19 mouse cellular contexts compared by ENCODE assay signal in genomic region chr8:86512886-86513285, GRCm38 (mm10).
DNase-seq lines count a peak whose midpoint lies in the region; ATAC-seq lines count a peak whose summit lies in the region.
"Had no signal": no experiment of that assay in that cellular context is flagged by ENCODE, and none has a peak within 500 bp of the region (broad histone marks: within the 10 kb centered on the region; RNA-seq: fewer than 3 reads in every experiment).

No protein-coding gene starts in this region.

- H3K4me3 ChIP-seq in hindbrain, embryonic 10.5 days = no peak overlapping the region
- no peak overlapping the region for H3K4me3 ChIP-seq in hindbrain, embryonic 13.5 days
- no peak overlapping the region for H3K4me3 ChIP-seq in neural tube, embryonic 15.5 days (replicated peaks)
- H3K4me3 ChIP-seq in embryonic facial prominence, embryonic 10.5 days = no peak overlapping the region
- H3K4me3 ChIP-seq: forebrain, embryonic 10.5 days; midbrain, embryonic 15.5 days; neural tube, embryonic 12.5 days; stomach, embryonic 15.5 days had no signal

- no peak overlapping the region for H3K27ac ChIP-seq in hindbrain, embryonic 10.5 days
- H3K27ac ChIP-seq in hindbrain, embryonic 13.5 days = no peak overlapping the region
- H3K27ac ChIP-seq in neural tube, embryonic 15.5 days (replicated peaks) = no peak overlapping the region
- H3K27ac ChIP-seq in embryonic facial prominence, embryonic 10.5 days (replicated peaks) = no peak overlapping the region
- H3K27ac ChIP-seq: forebrain, embryonic 10.5 days; liver, embryonic 14.5 days; macrophage; midbrain, embryonic 15.5 days; neural tube, embryonic 12.5 days; stomach, embryonic 15.5 days had no signal

- H3K36me3 ChIP-seq in hindbrain, embryonic 10.5 days = no peaks in the 10 kb centered on the region
- no peaks in the 10 kb centered on the region for H3K36me3 ChIP-seq in hindbrain, embryonic 13.5 days
- no peaks in the 10 kb centered on the region for H3K36me3 ChIP-seq in neural tube, embryonic 15.5 days
- no peaks in the 10 kb centered on the region for H3K36me3 ChIP-seq in embryonic facial prominence, embryonic 10.5 days (replicated peaks)
- H3K36me3 ChIP-seq: forebrain, embryonic 10.5 days; midbrain, embryonic 15.5 days; neural tube, embryonic 12.5 days; stomach, embryonic 15.5 days had no signal

- no peaks in the 10 kb centered on the region for H3K9me3 ChIP-seq in hindbrain, embryonic 10.5 days
- H3K9me3 ChIP-seq in hindbrain, embryonic 13.5 days = peaks cover 3% of the 10 kb centered on the region; the same call in 1 of the 2 replicates
- no peaks in the 10 kb centered on the region for H3K9me3 ChIP-seq in neural tube, embryonic 15.5 days (replicated peaks)
- H3K9me3 ChIP-seq in embryonic facial prominence, embryonic 10.5 days = no peaks in the 10 kb centered on the region
- H3K9me3 ChIP-seq: forebrain, embryonic 10.5 days; midbrain, embryonic 15.5 days; neural tube, embryonic 12.5 days; stomach, embryonic 15.5 days had no signal

- no peaks in the 10 kb centered on the region for H3K27me3 ChIP-seq in hindbrain, embryonic 10.5 days (ENCODE audit: insufficient read depth, poor library complexity, severe bottlenecking)
- H3K27me3 ChIP-seq in hindbrain, embryonic 13.5 days = no peaks in the 10 kb centered on the region
- no peaks in the 10 kb centered on the region for H3K27me3 ChIP-seq in neural tube, embryonic 15.5 days (replicated peaks)
- no peaks in the 10 kb centered on the region for H3K27me3 ChIP-seq in embryonic facial prominence, embryonic 10.5 days (replicated peaks; ENCODE audit: low read depth, poor library complexity, severe bottlenecking)
- H3K27me3 ChIP-seq: midbrain, embryonic 15.5 days; neural tube, embryonic 12.5 days; stomach, embryonic 15.5 days had no signal

- no peaks in the 10 kb centered on the region for H3K4me1 ChIP-seq in hindbrain, embryonic 10.5 days (replicated peaks)
- H3K4me1 ChIP-seq in hindbrain, embryonic 13.5 days (replicated peaks) = no peaks in the 10 kb centered on the region
- no peaks in the 10 kb centered on the region; the same call in 1 of the 2 replicates for H3K4me1 ChIP-seq in neural tube, embryonic 15.5 days
- H3K4me1 ChIP-seq in embryonic facial prominence, embryonic 10.5 days = no peaks in the 10 kb centered on the region
- H3K4me1 ChIP-seq: forebrain, embryonic 10.5 days; midbrain, embryonic 15.5 days; neural tube, embryonic 12.5 days; stomach, embryonic 15.5 days had no signal

- no peak overlapping the region for H3K4me2 ChIP-seq in hindbrain, embryonic 13.5 days
- H3K4me2 ChIP-seq in neural tube, embryonic 15.5 days = no peak overlapping the region
- H3K4me2 ChIP-seq: midbrain, embryonic 15.5 days; neural tube, embryonic 12.5 days; stomach, embryonic 15.5 days had no signal

- peak; percentile 9 for DNase-seq in hindbrain, embryonic 10.5 days (ENCODE audit: low spot score)
- peak; percentile 20 for DNase-seq in neural tube, embryonic 10.5 days (ENCODE audit: extremely low spot score, low spot score)
- DNase-seq in embryonic facial prominence, embryonic 10.5 days (ENCODE audit: low spot score) = peak; percentile 61
- peak; percentile 39 for DNase-seq in mesoderm, embryonic 11.5 days (ENCODE audit: low read depth, low spot score)
- DNase-seq in layer of hippocampus, postnatal 25 days (ENCODE audit: extremely low spot score in 1 of 2, low spot score in 1 of 2) = no peak
- no peak for DNase-seq in B cell, adult 2 months
- DNase-seq: cerebellum, adult 11 months; heart, adult 18-20 months; thymus, postnatal 25 days had no signal

- no peak overlapping the region for H3K9ac ChIP-seq in hindbrain, embryonic 13.5 days
- H3K9ac ChIP-seq in neural tube, embryonic 15.5 days (replicated peaks) = no peak overlapping the region
- H3K9ac ChIP-seq: liver, embryonic 14.5 days; midbrain, embryonic 15.5 days; neural tube, embryonic 12.5 days; stomach, embryonic 15.5 days had no signal

- WGBS in hindbrain, embryonic 10.5 days = 65% methylated on average over 5 of the region's 5 CpGs
- 76% methylated on average over 5 of the region's 5 CpGs for WGBS in hindbrain, embryonic 13.5 days
- 67% methylated on average over 5 of the region's 5 CpGs for WGBS in neural tube, embryonic 15.5 days
- 66% methylated on average over 5 of the region's 5 CpGs for WGBS in embryonic facial prominence, embryonic 10.5 days

- ATAC-seq in hindbrain, embryonic 13.5 days (ENCODE audit: low FRiP score) = no peak
- no peak for ATAC-seq in neural tube, embryonic 15.5 days (ENCODE audit: low FRiP score)
- ATAC-seq: activated CD4-positive, CD25-positive, alpha-beta regulatory T cell, adult 4 months; intestine, postnatal 0 days; midbrain, embryonic 15.5 days had no signal

Comparison
In these comparisons a context has a peak if more than half of its experiments do, and no peak if none do; other contexts are left out.
1. DNase-seq: peak in hindbrain, embryonic 10.5 days (single experiment), neural tube, embryonic 10.5 days (single experiment), embryonic facial prominence, embryonic 10.5 days (single experiment) and mesoderm, embryonic 11.5 days (single experiment); none in layer of hippocampus, postnatal 25 days (0 of 2) and B cell, adult 2 months (0 of 2).